Mouse (Mus musculus) cerebellum, adult 11-12 months (tissue): Measurements from ENCODE around the gene Mia2.
A peak's percentile ranks its signal among the peaks of the same experiment; 100 is the strongest.
"Not testable (repeated sequence)": the region's sequence is repeated elsewhere in the genome, so short reads cannot be mapped to it uniquely, and the experiment has no call there.

Experiments used
- DNase-seq: peaks from one replicate; pipeline ENCODE4 v3.0.0; 2022

Mia2 gene

GRCm38 (mm10) chr12:59095104-59096025, at the start of gene Mia2:
Gene Mia2, plus strand, starts transcription at chr12:59095799.
- no peak for DNase-seq

GRCm38 (mm10) chr12:59052470-59052869, 43.1 kb upstream of the Mia2 start:
- DNase-seq: no peak

GRCm38 (mm10) chr12:59053166-59053565, 42.4 kb upstream of the Mia2 start:
- no peak for DNase-seq

GRCm38 (mm10) chr12:59053976-59054375, 41.6 kb upstream of the Mia2 start:
- DNase-seq: no peak

GRCm38 (mm10) chr12:59055196-59055850, 40.3 kb upstream of the Mia2 start:
- DNase-seq: no peak

- no peak for DNase-seq
Measured at GRCm38 (mm10) chr12:59056222-59056621, 39.4 kb upstream of the Mia2 start.

GRCm38 (mm10) chr12:59058242-59058641, 37.4 kb upstream of the Mia2 start:
- DNase-seq: not testable (repeated sequence)

- DNase-seq: no peak
Measured at GRCm38 (mm10) chr12:59060322-59060721, 35.3 kb upstream of the Mia2 start.

- DNase-seq: peak; percentile 79
Measured at GRCm38 (mm10) chr12:59060993-59061595, 34.5 kb upstream of the Mia2 start, which contains the start of gene Trappc6b. Gene Trappc6b, minus strand, starts transcription at chr12:59061472.

- no peak for DNase-seq
Measured at GRCm38 (mm10) chr12:59064837-59065236, 30.8 kb upstream of the Mia2 start.

- DNase-seq: no peak
Measured at GRCm38 (mm10) chr12:59065776-59066175, 29.8 kb upstream of the Mia2 start.

GRCm38 (mm10) chr12:59066448-59067077, 29.0 kb upstream of the Mia2 start, which contains the start of gene Pnn:
Gene Pnn, plus strand, starts transcription at chr12:59066884.
- peak; percentile 98 for DNase-seq

- no peak for DNase-seq
Measured at GRCm38 (mm10) chr12:59067095-59067494, 28.5 kb upstream of the Mia2 start.

- no peak for DNase-seq
Measured at GRCm38 (mm10) chr12:59068791-59069190, 26.8 kb upstream of the Mia2 start.

GRCm38 (mm10) chr12:59072286-59072685, 23.3 kb upstream of the Mia2 start:
- DNase-seq: no peak

- DNase-seq: no peak
Measured at GRCm38 (mm10) chr12:59074052-59074451, 21.5 kb upstream of the Mia2 start.

GRCm38 (mm10) chr12:59076996-59077395, 18.6 kb upstream of the Mia2 start:
- DNase-seq: no peak

GRCm38 (mm10) chr12:59077883-59078282, 17.7 kb upstream of the Mia2 start:
- DNase-seq: no peak

- DNase-seq: no peak
Measured at GRCm38 (mm10) chr12:59080461-59080860, 15.1 kb upstream of the Mia2 start.

- DNase-seq: no peak
Measured at GRCm38 (mm10) chr12:59084446-59084845, 11.2 kb upstream of the Mia2 start.

GRCm38 (mm10) chr12:59086171-59086570, 9.4 kb upstream of the Mia2 start:
- no peak for DNase-seq

GRCm38 (mm10) chr12:59093543-59093942, 2.1 kb upstream of the Mia2 start:
- DNase-seq: no peak

- no peak for DNase-seq
Measured at GRCm38 (mm10) chr12:59104771-59105170, 9.2 kb downstream of the Mia2 start.
